ENCODE assay signal across 20 mouse cellular contexts in the genomic region with DNA sequence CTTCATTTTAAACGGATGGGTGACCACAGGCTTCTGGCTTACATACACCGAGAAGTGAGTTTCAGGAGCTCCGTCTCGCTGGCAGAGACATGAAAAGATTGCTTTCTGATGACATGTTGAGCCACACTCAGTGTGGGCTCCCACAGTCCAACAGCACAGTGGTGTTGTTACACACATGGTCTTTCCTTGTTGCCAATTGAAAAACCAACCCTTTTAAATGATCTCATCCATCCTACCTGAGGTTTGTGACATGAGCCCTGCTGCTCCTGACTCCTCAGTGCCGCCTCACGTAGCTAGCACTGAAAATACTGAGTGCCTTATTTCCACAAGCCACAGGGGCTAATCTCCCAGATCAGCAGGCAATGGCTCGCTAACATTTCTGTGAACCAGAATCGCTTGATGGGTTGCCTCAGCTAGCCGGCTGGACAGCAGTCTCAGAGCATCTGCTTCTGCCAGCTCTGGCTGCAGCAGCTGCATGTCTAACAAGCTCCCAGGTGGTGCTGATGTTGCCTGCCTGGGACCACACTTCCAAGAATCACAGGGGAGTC. TPM values are rescaled to one million over a fixed set of nuclear protein-coding genes. Genes with fewer than 3 reads are reported as not detected.
DNase-seq lines count a peak whose midpoint lies in the region; ATAC-seq and TF ChIP-seq lines count a peak whose summit lies in the region.
"Had no signal": no experiment of that assay in that cellular context is flagged by ENCODE, and none has a peak within 500 bp of the region (broad histone marks: within the 10 kb centered on the region; RNA-seq: fewer than 3 reads in every experiment).

No protein-coding gene starts in this region.

- H3K27ac ChIP-seq in liver, adult 2 months (replicated peaks; ENCODE audit: insufficient read depth, low read depth, low read length) = 0 out of 2 replicates have a peak overlapping the region, but pooled peaks have one; percentile 4
- H3K27ac ChIP-seq in brown adipose tissue, adult 24 weeks (replicated peaks; ENCODE audit: low read depth, low read length) = peak overlapping the region; percentile 60
- no peak overlapping the region for H3K27ac ChIP-seq in hindbrain, embryonic 16.5 days (ENCODE audit: low read depth, low read length)
- peak overlapping the region; percentile 64 for H3K27ac ChIP-seq in neural tube, embryonic 13.5 days (replicated peaks)
- H3K27ac ChIP-seq: intestine, embryonic 15.5 days; limb, embryonic 10.5 days; liver, embryonic 15.5 days had no signal

- H3K4me2 ChIP-seq in hindbrain, embryonic 16.5 days (ENCODE audit: low read length) = peak overlapping the region; percentile 19; the same call in 1 of the 2 replicates
- peak overlapping the region; percentile 14; the same call in 1 of the 2 replicates for H3K4me2 ChIP-seq in neural tube, embryonic 13.5 days
- H3K4me2 ChIP-seq: intestine, embryonic 15.5 days; liver, embryonic 15.5 days had no signal

- no peak for TF ChIP-seq POLR2A in liver, adult 2 months (IDR thresholded peaks at IDR 0.05; ENCODE audit: extremely low read depth, insufficient read depth, low read length)

- H3K4me1 ChIP-seq in liver, adult 2 months (ENCODE audit: control insufficient read depth, insufficient read depth, low read length) = peaks cover 16% of the 10 kb centered on the region
- H3K4me1 ChIP-seq in brown adipose tissue, adult 24 weeks (ENCODE audit: control insufficient read depth, insufficient read depth, insufficient read length, low read length) = peaks cover 20% of the 10 kb centered on the region
- peaks cover 7% of the 10 kb centered on the region for H3K4me1 ChIP-seq in hindbrain, embryonic 16.5 days (ENCODE audit: control insufficient read depth, insufficient read depth, low read depth, low read length)
- H3K4me1 ChIP-seq in neural tube, embryonic 13.5 days (replicated peaks) = peaks cover 14% of the 10 kb centered on the region
- H3K4me1 ChIP-seq: intestine, embryonic 15.5 days had no signal

- no peaks in the 10 kb centered on the region for H3K9me3 ChIP-seq in hindbrain, embryonic 16.5 days (ENCODE audit: control insufficient read depth, low read length)
- H3K9me3 ChIP-seq in neural tube, embryonic 13.5 days = no peaks in the 10 kb centered on the region
- H3K9me3 ChIP-seq: intestine, embryonic 15.5 days; limb, embryonic 10.5 days; liver, embryonic 15.5 days; megakaryocyte, embryonic 14.5 days had no signal

- H3K79me2 ChIP-seq in liver, adult 2 months (ENCODE audit: control insufficient read depth, insufficient read depth, low read length) = peaks cover 35% of the 10 kb centered on the region

- no peak for TF ChIP-seq CTCF in liver, adult 2 months (IDR thresholded peaks at IDR 0.05; ENCODE audit: low read depth, low read length)

- no peak overlapping the region for H3K4me3 ChIP-seq in liver, adult 2 months (ENCODE audit: insufficient read depth, low read depth, low read length)
- no peak overlapping the region for H3K4me3 ChIP-seq in brown adipose tissue, adult 24 weeks (ENCODE audit: insufficient read depth, low read depth, low read length)
- H3K4me3 ChIP-seq in hindbrain, embryonic 16.5 days (ENCODE audit: low read length) = no peak overlapping the region
- no peak overlapping the region for H3K4me3 ChIP-seq in neural tube, embryonic 13.5 days
- H3K4me3 ChIP-seq: erythroblast, embryonic 14.5 days; heart, adult 2 months; intestine, embryonic 15.5 days; limb, embryonic 10.5 days; liver, embryonic 15.5 days; megakaryocyte, embryonic 14.5 days had no signal

- 49% methylated on average over 9 of the region's 9 CpGs for WGBS in liver, adult 2 months
- WGBS in hindbrain, embryonic 16.5 days = 43% methylated on average over 9 of the region's 9 CpGs
- WGBS in neural tube, embryonic 13.5 days = 62% methylated on average over 9 of the region's 9 CpGs

- ATAC-seq in hindbrain, embryonic 16.5 days = peak; percentile 73
- peak; percentile 53; the same call in 1 of the 2 replicates for ATAC-seq in neural tube, embryonic 13.5 days (ENCODE audit: low read depth)
- ATAC-seq: activated CD4-positive, CD25-positive, alpha-beta regulatory T cell, adult 4 months; intestine, embryonic 15.5 days had no signal

- H3K9ac ChIP-seq in liver, adult 2 months (ENCODE audit: low read depth, low read length) = no peak overlapping the region
- H3K9ac ChIP-seq in hindbrain, embryonic 16.5 days (ENCODE audit: low read depth, low read length) = no peak overlapping the region
- peak overlapping the region; percentile 43; the same call in 1 of the 2 replicates for H3K9ac ChIP-seq in neural tube, embryonic 13.5 days
- H3K9ac ChIP-seq: intestine, embryonic 15.5 days; liver, embryonic 15.5 days had no signal

- peak; percentile 56 for DNase-seq in liver, adult 2 months (ENCODE audit: extremely low read depth, low read depth, low spot score)
- DNase-seq in liver = no peak
- no peak for DNase-seq in urinary bladder, postnatal 36 days (ENCODE audit: low spot score in 2 of 2)
- DNase-seq in Muller cell, postnatal 12 days (ENCODE audit: inconsistent ontology term) = no peak
- DNase-seq in kidney, adult 18-20 months = no peak
- DNase-seq: cerebellum, adult 8-10 months; heart, postnatal 10 days; kidney, postnatal 25 days; right cerebral cortex, postnatal 14 days; thymus, adult 2 months had no signal

- H3K36me3 ChIP-seq in liver, adult 2 months (ENCODE audit: control insufficient read depth, insufficient read depth, low read length) = peaks cover 71% of the 10 kb centered on the region
- no peaks in the 10 kb centered on the region for H3K36me3 ChIP-seq in hindbrain, embryonic 16.5 days (ENCODE audit: control insufficient read depth, insufficient read depth, low read length)
- peaks cover 8% of the 10 kb centered on the region; the same call in 1 of the 2 replicates for H3K36me3 ChIP-seq in neural tube, embryonic 13.5 days
- H3K36me3 ChIP-seq: intestine, embryonic 15.5 days; limb, embryonic 10.5 days had no signal

- H3K27me3 ChIP-seq in liver, adult 2 months (ENCODE audit: control insufficient read depth, insufficient read depth, low read length) = no peaks in the 10 kb centered on the region
- H3K27me3 ChIP-seq in hindbrain, embryonic 16.5 days (replicated peaks; ENCODE audit: control insufficient read depth, insufficient read depth, low read length) = no peaks in the 10 kb centered on the region
- no peaks in the 10 kb centered on the region for H3K27me3 ChIP-seq in neural tube, embryonic 13.5 days
- H3K27me3 ChIP-seq: intestine, embryonic 15.5 days; liver, embryonic 15.5 days had no signal

RNA-seq across cellular contexts. Expression of gene Abca1, which starts 50.2 kb away (rescaled TPM):
- 65.4 and 89.1 TPM in 2 replicates for total RNA-seq in liver, adult 2 months (2014; rRNA removed)
- polyA plus RNA-seq in liver, adult 2 months (2012; rRNA removed) = 17.1 and 21.0 TPM in 2 replicates
- polyA plus RNA-seq in brown adipose tissue, adult 24 weeks (2012; ENCODE audit: insufficient read depth, insufficient read length, missing spikeins) = 21.5 and 22.3 TPM in 2 replicates
- polyA plus RNA-seq in hindbrain, embryonic 16.5 days (2015; fragmentation: Nextera tagmentation; extraction: Ambion mirVana) = 9.4 and 10.0 TPM in 2 replicates
- polyA plus RNA-seq in neural tube, embryonic 13.5 days (2015; fragmentation: Nextera tagmentation; extraction: Ambion mirVana) = 11.5 TPM in 2 replicates
